Mouse (Mus musculus) embryonic facial prominence, embryonic 10.5 days (tissue): ENCODE measurements around the gene A530032D15Rik. TPM values are rescaled to one million over a fixed set of nuclear protein-coding genes. Genes with fewer than 3 reads are reported as not detected.

Experiments used
- polyA plus RNA-seq: library from polyadenylated mRNA; unstranded; fragments of >200 nt; fragmentation: Nextera tagmentation; extraction: Ambion mirVana; gene quantifications from 2 replicates; pipeline ENCODE4 v1.2.1, GENCODE M21; 2016

The A530032D15Rik gene
- polyA plus RNA-seq, 1 experiment from 2014 or later, result not detected

Other genes with a start within 250 kb of the A530032D15Rik start
- 0.20 and 0.50 TPM in 2 replicates for gene Slc16a14, start 174.7 kb downstream of the A530032D15Rik start, polyA plus RNA-seq
- gene Gm10553, start 9.7 kb downstream of the A530032D15Rik start, polyA plus RNA-seq, result not detected in 2 replicates
- not detected in 2 replicates for gene C130026I21Rik, start 160.7 kb upstream of the A530032D15Rik start, polyA plus RNA-seq